Mouse (Mus musculus): Measurements from ENCODE around the gene Cyp2d11. TPM values are rescaled to one million over a fixed set of nuclear protein-coding genes. Genes with fewer than 3 reads are reported as not detected.

Gene Cyp2d11
- polyA plus RNA-seq, 1 experiment: not detected

- no peak overlapping the region for H3K4me3 ChIP-seq (ENCODE audit: insufficient read depth, poor library complexity, severe bottlenecking)
- H3ac ChIP-seq (ENCODE audit: control insufficient read depth, insufficient read length, low read depth): no peak overlapping the region
- H3K27me3 ChIP-seq (ENCODE audit: control insufficient read depth, insufficient read depth, insufficient read length): no peaks in the 10 kb centered on the region
- peaks cover 40% of the 10 kb centered on the region for H3K36me3 ChIP-seq (ENCODE audit: control insufficient read depth, insufficient read depth)
- peaks cover 29% of the 10 kb centered on the region for H3K79me3 ChIP-seq (ENCODE audit: low read depth)
- TF ChIP-seq FOSL1 (IDR thresholded peaks at IDR 0.05; ENCODE audit: insufficient read depth, low read length, poor library complexity, severe bottlenecking): no peak
- no peak for TF ChIP-seq CTCF (IDR thresholded peaks at IDR 0.05; ENCODE audit: control insufficient read depth, insufficient read depth, insufficient read length)
- no peak for TF ChIP-seq CEBPB (IDR thresholded peaks at IDR 0.05; ENCODE audit: low read depth)
- no peak for TF ChIP-seq MYOG (IDR thresholded peaks at IDR 0.05; ENCODE audit: control insufficient read depth, extremely low read depth, insufficient read length)
- TF ChIP-seq MAX (IDR thresholded peaks at IDR 0.05): no peak
- TF ChIP-seq MYOD1 (IDR thresholded peaks at IDR 0.05; ENCODE audit: control insufficient read depth, insufficient read length, low read depth): no peak
- TF ChIP-seq USF1 (IDR thresholded peaks at IDR 0.05; ENCODE audit: low read depth): no peak
- peaks cover 54% of the 10 kb centered on the region for H3K79me2 ChIP-seq (ENCODE audit: control insufficient read depth, insufficient read depth)
Measured at GRCm38 (mm10) chr15:82347852-82348251, 46.0 kb downstream of the Cyp2d11 start.

GRCm38 (mm10) chr15:82347303-82347676 is 46.5 kb downstream of the Cyp2d11 start:
- H3ac ChIP-seq (ENCODE audit: control insufficient read depth, insufficient read length, low read depth): peak overlapping the region; percentile 49
- H3K79me2 ChIP-seq (ENCODE audit: control insufficient read depth, insufficient read depth): peaks cover 48% of the 10 kb centered on the region
- H3K79me3 ChIP-seq (ENCODE audit: low read depth): peaks cover 24% of the 10 kb centered on the region
- no peak overlapping the region for H3K4me3 ChIP-seq (ENCODE audit: insufficient read depth, poor library complexity, severe bottlenecking)
- peaks cover 40% of the 10 kb centered on the region for H3K36me3 ChIP-seq (ENCODE audit: control insufficient read depth, insufficient read depth)
- no peaks in the 10 kb centered on the region for H3K27me3 ChIP-seq (ENCODE audit: control insufficient read depth, insufficient read depth, insufficient read length)
- no peak for TF ChIP-seq CTCF (IDR thresholded peaks at IDR 0.05; ENCODE audit: control insufficient read depth, insufficient read depth, insufficient read length)
- TF ChIP-seq USF1 (IDR thresholded peaks at IDR 0.05; ENCODE audit: low read depth): no peak
- no peak for TF ChIP-seq CEBPB (IDR thresholded peaks at IDR 0.05; ENCODE audit: low read depth)
- TF ChIP-seq MYOG (IDR thresholded peaks at IDR 0.05; ENCODE audit: control insufficient read depth, extremely low read depth, insufficient read length): no peak
- TF ChIP-seq MAX (IDR thresholded peaks at IDR 0.05): no peak
- TF ChIP-seq MYOD1 (IDR thresholded peaks at IDR 0.05; ENCODE audit: control insufficient read depth, insufficient read length, low read depth): no peak
- TF ChIP-seq FOSL1 (IDR thresholded peaks at IDR 0.05; ENCODE audit: insufficient read depth, low read length, poor library complexity, severe bottlenecking): no peak

- H3K79me2 ChIP-seq (ENCODE audit: control insufficient read depth, insufficient read depth): peaks cover 43% of the 10 kb centered on the region
- peaks cover 19% of the 10 kb centered on the region for H3K79me3 ChIP-seq (ENCODE audit: low read depth)
- peak overlapping the region; percentile 58 for H3ac ChIP-seq (ENCODE audit: control insufficient read depth, insufficient read length, low read depth)
- H3K36me3 ChIP-seq (ENCODE audit: control insufficient read depth, insufficient read depth): peaks cover 40% of the 10 kb centered on the region
- no peak for TF ChIP-seq USF1 (IDR thresholded peaks at IDR 0.05; ENCODE audit: low read depth)
- TF ChIP-seq CEBPB (IDR thresholded peaks at IDR 0.05; ENCODE audit: low read depth): no peak
- TF ChIP-seq CTCF (IDR thresholded peaks at IDR 0.05; ENCODE audit: control insufficient read depth, insufficient read depth, insufficient read length): no peak
- no peak for TF ChIP-seq MYOD1 (IDR thresholded peaks at IDR 0.05; ENCODE audit: control insufficient read depth, insufficient read length, low read depth)
- TF ChIP-seq MYOG (IDR thresholded peaks at IDR 0.05; ENCODE audit: control insufficient read depth, extremely low read depth, insufficient read length): no peak
- TF ChIP-seq FOSL1 (IDR thresholded peaks at IDR 0.05; ENCODE audit: insufficient read depth, low read length, poor library complexity, severe bottlenecking): no peak
- no peak for TF ChIP-seq MAX (IDR thresholded peaks at IDR 0.05)
- peak overlapping the region; percentile 60 for H3K4me3 ChIP-seq (ENCODE audit: insufficient read depth, poor library complexity, severe bottlenecking)
- no peaks in the 10 kb centered on the region for H3K27me3 ChIP-seq (ENCODE audit: control insufficient read depth, insufficient read depth, insufficient read length)
Measured at GRCm38 (mm10) chr15:82346580-82347302, 47.1 kb downstream of the Cyp2d11 start.

- no peak for TF ChIP-seq FOSL1 (IDR thresholded peaks at IDR 0.05; ENCODE audit: insufficient read depth, low read length, poor library complexity, severe bottlenecking)
- peak; percentile 36 for TF ChIP-seq MAX (IDR thresholded peaks at IDR 0.05)
- peak; percentile 85 for TF ChIP-seq USF1 (IDR thresholded peaks at IDR 0.05; ENCODE audit: low read depth)
- no peaks in the 10 kb centered on the region for H3K27me3 ChIP-seq (ENCODE audit: control insufficient read depth, insufficient read depth, insufficient read length)
- H3K4me3 ChIP-seq (ENCODE audit: insufficient read depth, poor library complexity, severe bottlenecking): peak overlapping the region; percentile 60
- peak overlapping the region; percentile 76 for H3ac ChIP-seq (ENCODE audit: control insufficient read depth, insufficient read length, low read depth)
- H3K79me2 ChIP-seq (ENCODE audit: control insufficient read depth, insufficient read depth): peaks cover 35% of the 10 kb centered on the region
- peaks cover 16% of the 10 kb centered on the region for H3K79me3 ChIP-seq (ENCODE audit: low read depth)
- peaks cover 35% of the 10 kb centered on the region for H3K36me3 ChIP-seq (ENCODE audit: control insufficient read depth, insufficient read depth)
Measured at GRCm38 (mm10) chr15:82345820-82346470, 47.9 kb downstream of the Cyp2d11 start.

GRCm38 (mm10) chr15:82344971-82345370 is 48.9 kb downstream of the Cyp2d11 start:
- no peak overlapping the region for H3K4me3 ChIP-seq (ENCODE audit: insufficient read depth, poor library complexity, severe bottlenecking)
- H3K27me3 ChIP-seq (ENCODE audit: control insufficient read depth, insufficient read depth, insufficient read length): no peaks in the 10 kb centered on the region
- peaks cover 25% of the 10 kb centered on the region for H3K36me3 ChIP-seq (ENCODE audit: control insufficient read depth, insufficient read depth)
- H3ac ChIP-seq (ENCODE audit: control insufficient read depth, insufficient read length, low read depth): no peak overlapping the region
- H3K79me3 ChIP-seq (ENCODE audit: low read depth): peaks cover 13% of the 10 kb centered on the region
- peaks cover 25% of the 10 kb centered on the region for H3K79me2 ChIP-seq (ENCODE audit: control insufficient read depth, insufficient read depth)
- TF ChIP-seq USF1 (IDR thresholded peaks at IDR 0.05; ENCODE audit: low read depth): no peak
- TF ChIP-seq MYOD1 (IDR thresholded peaks at IDR 0.05; ENCODE audit: control insufficient read depth, insufficient read length, low read depth): no peak
- TF ChIP-seq CTCF (IDR thresholded peaks at IDR 0.05; ENCODE audit: control insufficient read depth, insufficient read depth, insufficient read length): no peak
- no peak for TF ChIP-seq MYOG (IDR thresholded peaks at IDR 0.05; ENCODE audit: control insufficient read depth, extremely low read depth, insufficient read length)
- no peak for TF ChIP-seq FOSL1 (IDR thresholded peaks at IDR 0.05; ENCODE audit: insufficient read depth, low read length, poor library complexity, severe bottlenecking)

Data from C2C12 (cell line).